Mouse (Mus musculus): Measurements from ENCODE around the gene Jpt2. TPM values are rescaled to one million over a fixed set of nuclear protein-coding genes. Genes with fewer than 3 reads are reported as not detected.
"Not testable (repeated sequence)": the region's sequence is repeated elsewhere in the genome, so short reads cannot be mapped to it uniquely, and the experiment has no call there.

Jpt2 gene
- polyA plus RNA-seq (2016; fragmentation: Nextera tagmentation; extraction: Ambion mirVana), result 502 and 521 TPM in 2 replicates

- WGBS, result under 1% methylated on average over 59 of the region's 59 CpGs
- H3K4me3 ChIP-seq, result peak within 1 kb of the TSS; percentile 92
- H3K9me3 ChIP-seq, result no peaks in the 10 kb centered on the region
- H3K27me3 ChIP-seq (ENCODE audit: poor library complexity, severe bottlenecking), result no peaks in the 10 kb centered on the region
- peaks cover 25% of the 10 kb centered on the region for H3K4me1 ChIP-seq
- H3K27ac ChIP-seq, result peak within 1 kb of the TSS; percentile 99
- peaks cover 76% of the 10 kb centered on the region for H3K36me3 ChIP-seq (replicated peaks)
- DNase-seq (ENCODE audit: extremely low spot score, low spot score), result peak; percentile 98
These were observed at the start of gene Jpt2 for GRCm38 (mm10) chr17:24960135-24960851. Gene Jpt2, minus strand, starts transcription at chr17:24960689.

- DNase-seq (ENCODE audit: extremely low spot score, low spot score), result no peak
- no peaks in the 10 kb centered on the region for H3K27me3 ChIP-seq (ENCODE audit: poor library complexity, severe bottlenecking)
- H3K4me3 ChIP-seq, result no peak overlapping the region
- no peak overlapping the region for H3K27ac ChIP-seq
- no peaks in the 10 kb centered on the region for H3K9me3 ChIP-seq
- peaks cover 95% of the 10 kb centered on the region for H3K36me3 ChIP-seq (replicated peaks)
- H3K4me1 ChIP-seq, result no peaks in the 10 kb centered on the region
These were observed 47.0 kb upstream of the Jpt2 start for GRCm38 (mm10) chr17:25007480-25007879.

GRCm38 (mm10) chr17:25005102-25005501 lies 44.6 kb upstream of the Jpt2 start:
- Histone ChIP-seq H3K27ac (no peak overlapping the region), H3K4me3 (no peak overlapping the region), H3K9me3 (no peaks in the 10 kb centered on the region), H3K27me3 (ENCODE audit: poor library complexity, severe bottlenecking) (no peaks in the 10 kb centered on the region), H3K36me3 (replicated peaks) (peaks cover 95% of the 10 kb centered on the region), H3K4me1 (no peaks in the 10 kb centered on the region)
- no peak for DNase-seq (ENCODE audit: extremely low spot score, low spot score)
- WGBS, result 96% methylated on average over 3 of the region's 3 CpGs

GRCm38 (mm10) chr17:24994721-24995120 lies 34.2 kb upstream of the Jpt2 start:
- WGBS, result 92% methylated on average over 6 of the region's 6 CpGs

GRCm38 (mm10) chr17:24987221-24987620 lies 26.7 kb upstream of the Jpt2 start:
- Histone ChIP-seq H3K36me3 (replicated peaks) (peaks cover 99% of the 10 kb centered on the region), H3K9me3 (no peaks in the 10 kb centered on the region), H3K27me3 (ENCODE audit: poor library complexity, severe bottlenecking) (no peaks in the 10 kb centered on the region), H3K4me3 (no peak overlapping the region), H3K27ac (no peak overlapping the region), H3K4me1 (no peaks in the 10 kb centered on the region)
- no peak for DNase-seq (ENCODE audit: extremely low spot score, low spot score)
- 96% methylated on average over 6 of the region's 6 CpGs for WGBS

More at GRCm38 (mm10) chr17:24994721-24995120, 34.2 kb upstream of the Jpt2 start:
- Histone ChIP-seq H3K9me3 (no peaks in the 10 kb centered on the region), H3K27me3 (ENCODE audit: poor library complexity, severe bottlenecking) (no peaks in the 10 kb centered on the region), H3K4me1 (no peaks in the 10 kb centered on the region), H3K4me3 (no peak overlapping the region), H3K27ac (no peak overlapping the region), H3K36me3 (replicated peaks) (peaks cover 100% of the 10 kb centered on the region)
- no peak for DNase-seq (ENCODE audit: extremely low spot score, low spot score)

- Histone ChIP-seq H3K4me3 (peak overlapping the region; percentile 92), H3K27ac (peak overlapping the region; percentile 99), H3K36me3 (replicated peaks) (peaks cover 76% of the 10 kb centered on the region), H3K27me3 (ENCODE audit: poor library complexity, severe bottlenecking) (no peaks in the 10 kb centered on the region), H3K9me3 (no peaks in the 10 kb centered on the region), H3K4me1 (peaks cover 25% of the 10 kb centered on the region)
- WGBS, result 19% methylated on average over 21 of the region's 21 CpGs
- DNase-seq (ENCODE audit: extremely low spot score, low spot score), result no peak
These were observed 595 bp upstream of the Jpt2 start for GRCm38 (mm10) chr17:24960852-24961715.

- H3K4me1 ChIP-seq, result peaks cover 25% of the 10 kb centered on the region
- H3K27ac ChIP-seq, result peak overlapping the region; percentile 99
- H3K9me3 ChIP-seq, result no peaks in the 10 kb centered on the region
- no peak for DNase-seq (ENCODE audit: extremely low spot score, low spot score)
- 48% methylated on average over 8 of the region's 8 CpGs for WGBS
- H3K36me3 ChIP-seq (replicated peaks), result peaks cover 76% of the 10 kb centered on the region
- H3K4me3 ChIP-seq, result peak overlapping the region; percentile 92
- no peaks in the 10 kb centered on the region for H3K27me3 ChIP-seq (ENCODE audit: poor library complexity, severe bottlenecking)
These were observed 1.1 kb downstream of the Jpt2 start for GRCm38 (mm10) chr17:24959371-24959770.

GRCm38 (mm10) chr17:24953291-24953690 lies 7.2 kb downstream of the Jpt2 start:
- Histone ChIP-seq H3K27me3 (ENCODE audit: poor library complexity, severe bottlenecking) (no peaks in the 10 kb centered on the region), H3K9me3 (no peaks in the 10 kb centered on the region), H3K36me3 (replicated peaks) (peaks cover 98% of the 10 kb centered on the region), H3K4me3 (no peak overlapping the region), H3K4me1 (peaks cover 2% of the 10 kb centered on the region), H3K27ac (no peak overlapping the region)
- WGBS, result 93% methylated on average over 2 of the region's 2 CpGs
- no peak for DNase-seq (ENCODE audit: extremely low spot score, low spot score)

GRCm38 (mm10) chr17:24950671-24951070 lies 9.8 kb downstream of the Jpt2 start:
- WGBS, result 91% methylated on average over 2 of the region's 2 CpGs
- no peak for DNase-seq (ENCODE audit: extremely low spot score, low spot score)
- Histone ChIP-seq H3K36me3 (replicated peaks) (peaks cover 99% of the 10 kb centered on the region), H3K4me3 (no peak overlapping the region), H3K9me3 (no peaks in the 10 kb centered on the region), H3K27ac (no peak overlapping the region), H3K4me1 (no peaks in the 10 kb centered on the region), H3K27me3 (ENCODE audit: poor library complexity, severe bottlenecking) (no peaks in the 10 kb centered on the region)

- Histone ChIP-seq H3K4me3 (no peak overlapping the region), H3K36me3 (replicated peaks) (peaks cover 100% of the 10 kb centered on the region)
These were observed 12.3 kb downstream of the Jpt2 start for GRCm38 (mm10) chr17:24948204-24948603.

GRCm38 (mm10) chr17:24943589-24943988 lies 16.9 kb downstream of the Jpt2 start:
- H3K27ac ChIP-seq; H3K4me3 ChIP-seq; H3K27me3 ChIP-seq (ENCODE audit: poor library complexity, severe bottlenecking); H3K4me1 ChIP-seq; DNase-seq (ENCODE audit: extremely low spot score, low spot score); H3K9me3 ChIP-seq: not testable (repeated sequence)
- 78% methylated on average over 1 of the region's 1 CpGs for whole genome bisulfite sequencing
- peaks cover 84% of the 10 kb centered on the region for H3K36me3 ChIP-seq (replicated peaks)

More at GRCm38 (mm10) chr17:24948204-24948603, 12.3 kb downstream of the Jpt2 start:
- H3K27ac ChIP-seq, result no peak overlapping the region
- H3K9me3 ChIP-seq, result no peaks in the 10 kb centered on the region
- no peaks in the 10 kb centered on the region for H3K27me3 ChIP-seq (ENCODE audit: poor library complexity, severe bottlenecking)
- H3K4me1 ChIP-seq, result no peaks in the 10 kb centered on the region
- 95% methylated on average over 5 of the region's 5 CpGs for WGBS
- no peak for DNase-seq (ENCODE audit: extremely low spot score, low spot score)

- no peaks in the 10 kb centered on the region for H3K27me3 ChIP-seq (ENCODE audit: poor library complexity, severe bottlenecking)
- DNase-seq (ENCODE audit: extremely low spot score, low spot score), result no peak
- H3K4me3 ChIP-seq, result no peak overlapping the region
- H3K36me3 ChIP-seq (replicated peaks), result peaks cover 78% of the 10 kb centered on the region
- 91% methylated on average over 7 of the region's 7 CpGs for WGBS
- no peaks in the 10 kb centered on the region for H3K9me3 ChIP-seq
- H3K4me1 ChIP-seq, result no peaks in the 10 kb centered on the region
- no peak overlapping the region for H3K27ac ChIP-seq
These were observed 17.5 kb downstream of the Jpt2 start for GRCm38 (mm10) chr17:24943036-24943435.

GRCm38 (mm10) chr17:24942453-24942852 lies 18.0 kb downstream of the Jpt2 start:
- DNase-seq (ENCODE audit: extremely low spot score, low spot score); H3K4me1 ChIP-seq; H3K27ac ChIP-seq; H3K27me3 ChIP-seq (ENCODE audit: poor library complexity, severe bottlenecking); H3K9me3 ChIP-seq; H3K4me3 ChIP-seq: not testable (repeated sequence)
- 38% methylated on average over 2 of the region's 2 CpGs for WGBS
- peaks cover 72% of the 10 kb centered on the region for H3K36me3 ChIP-seq (replicated peaks)

Data from forebrain, embryonic 10.5 days (tissue).